Mouse (Mus musculus): ENCODE data around the gene Pigk.

Gene Pigk

DNA sequence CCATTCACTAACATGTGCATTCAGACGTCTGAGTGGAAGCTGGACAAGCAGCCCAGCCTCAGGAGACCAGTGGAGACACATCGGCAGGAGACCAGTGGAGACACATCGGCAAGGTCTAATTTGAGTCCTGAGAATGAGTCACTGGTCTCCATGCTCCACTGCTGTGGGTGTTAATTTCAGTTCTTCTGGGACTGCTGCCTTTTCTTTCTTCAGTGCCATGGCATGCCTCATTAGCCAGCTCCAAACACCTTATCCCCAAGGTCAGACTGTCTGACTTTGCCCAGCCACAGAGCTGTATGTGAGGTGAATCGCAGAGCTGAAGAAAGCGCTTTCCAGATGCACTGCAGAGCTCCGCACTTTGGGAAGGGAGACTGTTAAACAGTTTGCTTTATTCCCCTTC is 127.4 kb downstream of the Pigk start:
- no peak for DNase-seq (ENCODE audit: low spot score in 2 of 2)

DNA sequence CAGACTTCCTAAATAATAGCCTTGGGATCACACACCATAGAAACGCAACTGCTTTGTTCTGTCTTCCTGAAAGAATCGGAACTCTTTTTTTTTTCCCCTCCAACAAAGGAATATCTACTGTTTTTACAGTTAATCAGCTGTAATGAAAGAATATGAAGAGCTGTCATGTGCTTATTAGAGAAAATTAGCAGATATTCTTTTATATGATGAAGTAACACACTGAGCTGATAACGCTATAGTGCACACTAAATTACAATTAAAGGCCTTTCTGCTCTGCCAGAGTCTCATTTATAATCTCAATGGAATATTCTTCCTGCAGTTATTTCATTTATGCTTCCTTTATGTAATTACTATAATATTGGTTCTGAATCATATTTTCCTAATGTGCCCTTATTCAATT is 128.7 kb downstream of the Pigk start:
- no peak for DNase-seq (ENCODE audit: low spot score in 2 of 2)

DNA sequence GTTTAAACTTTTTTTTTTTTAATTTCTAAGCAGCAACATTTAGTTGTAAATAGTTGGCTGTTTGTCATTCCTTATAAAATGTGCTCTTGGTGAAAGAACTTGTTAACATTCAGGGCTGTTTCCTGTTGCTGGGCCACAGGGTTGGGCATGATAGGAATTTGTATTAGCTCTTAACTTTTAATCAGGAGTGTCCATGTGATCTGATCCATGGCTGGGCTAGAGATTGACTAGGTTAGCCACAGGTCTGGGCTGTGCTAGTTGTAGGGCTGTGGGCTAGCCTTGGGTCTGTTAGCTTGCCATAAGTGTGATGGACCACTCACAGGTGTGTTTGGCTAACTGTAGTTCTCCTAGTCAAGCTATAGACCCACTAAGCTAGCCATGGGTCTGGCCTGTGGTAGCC is 130.0 kb downstream of the Pigk start:
- no peak for DNase-seq (ENCODE audit: low spot score in 2 of 2)

DNA sequence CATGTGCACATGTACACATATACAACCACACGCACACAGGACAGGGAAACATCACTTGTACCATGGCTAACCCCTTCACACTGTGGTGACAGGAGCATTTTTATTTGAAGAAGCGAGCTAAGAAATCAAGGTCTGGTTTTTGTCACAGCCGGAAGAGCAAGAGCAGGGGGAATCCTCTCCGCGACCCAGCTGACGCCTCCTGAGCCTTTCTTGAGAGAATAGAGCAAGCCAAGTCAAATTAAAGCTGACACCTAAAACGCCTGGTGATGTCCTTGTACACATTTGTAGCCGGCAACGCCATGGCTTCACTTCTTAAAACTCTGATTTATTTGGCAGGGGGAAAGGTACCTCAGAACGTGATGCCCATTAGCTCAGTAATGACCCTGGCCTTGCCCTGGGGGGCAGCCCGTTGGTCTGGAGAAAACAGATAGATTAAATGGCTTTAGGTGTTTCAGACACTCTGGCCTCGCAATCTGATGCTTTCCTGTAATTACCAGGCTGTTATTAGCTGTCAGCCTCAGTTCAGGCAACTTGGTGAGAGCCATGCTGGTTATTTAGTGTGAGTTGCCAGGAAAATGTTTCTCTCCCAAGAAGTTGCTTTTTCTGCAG is 141.2 kb downstream of the Pigk start:
- DNase-seq (ENCODE audit: low spot score in 2 of 2): no peak

DNA sequence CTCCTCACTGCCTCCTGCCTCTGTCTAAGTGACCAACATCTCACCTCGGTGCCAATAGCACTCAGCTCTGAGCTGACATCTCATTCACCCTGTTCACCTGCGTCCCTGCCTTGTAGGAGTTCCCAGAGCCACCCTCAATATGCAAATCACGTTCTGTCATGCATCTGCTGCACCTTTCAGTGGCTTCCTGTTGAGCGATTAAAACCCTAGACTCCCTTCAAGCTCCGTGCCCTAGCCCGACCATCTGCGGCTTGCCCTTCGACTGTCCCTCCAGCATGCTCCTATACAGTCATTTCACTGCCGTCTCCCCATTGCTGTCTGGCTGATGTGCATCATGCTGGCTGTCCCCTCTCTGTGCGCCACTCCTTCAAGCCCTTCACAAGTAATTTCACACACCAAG is 142.2 kb downstream of the Pigk start:
- no peak for DNase-seq (ENCODE audit: low spot score in 2 of 2)

DNA sequence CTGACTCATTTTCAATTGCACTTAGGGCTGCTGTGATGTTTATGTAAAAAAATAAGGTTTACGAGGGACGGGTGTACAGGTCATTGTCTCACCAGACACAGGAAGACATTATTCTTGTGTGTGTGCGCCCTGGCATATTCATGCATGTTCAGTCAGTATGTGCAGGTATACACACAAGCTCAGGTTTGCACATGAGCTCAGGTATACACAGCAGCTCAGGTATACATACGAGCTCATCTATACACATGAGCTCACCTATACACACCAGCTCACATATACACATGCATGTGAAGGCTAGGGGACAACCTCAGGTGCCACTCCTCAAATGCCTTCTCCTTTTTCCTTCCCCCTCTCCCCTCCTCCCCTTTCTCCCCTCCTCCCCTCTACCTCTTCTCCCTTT is 147.6 kb downstream of the Pigk start:
- no peak for DNase-seq (ENCODE audit: low spot score in 2 of 2)

DNA sequence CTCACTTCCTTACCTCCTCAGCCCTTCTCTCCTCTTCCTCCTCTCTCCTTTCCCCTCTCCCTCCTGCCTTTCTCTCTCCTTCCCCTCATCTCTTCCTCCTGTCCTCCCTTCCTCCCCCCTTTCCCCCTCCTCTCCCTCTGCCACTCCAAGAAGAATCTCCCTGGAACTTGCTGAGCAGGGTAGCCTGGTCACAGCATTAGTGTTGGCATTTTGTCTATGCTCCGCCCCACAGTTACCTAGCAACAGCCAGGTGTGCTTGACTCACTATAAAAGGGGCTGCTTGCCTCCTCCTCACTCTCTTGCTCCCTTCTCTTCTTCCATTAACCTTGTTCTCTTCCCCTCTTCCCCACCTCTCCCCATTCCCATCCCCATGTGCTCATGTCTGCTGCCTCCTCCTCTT is 148.1 kb downstream of the Pigk start:
- DNase-seq (ENCODE audit: low spot score in 2 of 2): no peak

DNA sequence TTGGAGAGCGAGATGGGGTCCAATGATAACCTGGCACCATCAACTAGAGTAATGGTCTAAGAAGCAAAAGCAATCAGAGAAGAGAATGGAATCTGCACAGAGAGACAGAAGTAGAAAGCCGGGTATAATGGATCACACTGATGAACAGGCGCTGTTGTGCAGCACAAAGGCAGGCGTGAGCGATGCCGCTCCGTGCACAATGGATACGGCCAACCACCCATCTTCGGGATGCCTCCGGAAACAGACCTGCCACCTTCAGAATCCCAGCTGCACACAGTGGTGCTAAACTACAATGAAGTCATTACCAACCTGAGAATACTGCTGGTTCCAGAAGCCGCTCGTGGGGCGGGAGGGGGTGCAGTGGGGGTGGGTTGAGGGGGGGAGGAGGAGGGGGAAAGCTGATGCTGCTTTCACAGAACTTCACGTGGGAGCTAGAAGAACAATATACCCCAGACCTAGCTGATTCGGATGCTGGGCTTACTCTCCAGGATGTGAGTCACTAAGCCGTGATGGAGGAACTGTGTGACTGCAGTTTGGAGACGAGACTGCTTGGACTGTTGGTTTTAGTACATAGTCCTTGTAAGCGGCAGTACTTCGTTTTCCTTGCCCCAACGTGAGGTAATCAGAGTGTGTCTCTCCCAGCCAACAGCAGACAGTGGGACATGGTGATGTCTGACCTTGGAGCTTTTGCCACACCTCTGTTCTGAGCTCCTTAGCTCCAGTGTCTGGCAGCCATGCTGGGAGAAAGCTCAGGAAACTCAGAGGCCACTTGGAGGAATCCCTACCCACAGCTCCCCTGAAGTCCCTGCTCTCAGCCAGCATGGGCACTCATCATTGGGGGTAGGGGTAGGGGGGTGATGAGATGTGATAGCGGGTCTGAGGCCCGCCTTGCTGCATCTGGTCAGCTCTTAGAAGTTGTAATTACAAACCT is 152.4 kb downstream of the Pigk start:
- no peak for DNase-seq (ENCODE audit: low spot score in 2 of 2)

DNA sequence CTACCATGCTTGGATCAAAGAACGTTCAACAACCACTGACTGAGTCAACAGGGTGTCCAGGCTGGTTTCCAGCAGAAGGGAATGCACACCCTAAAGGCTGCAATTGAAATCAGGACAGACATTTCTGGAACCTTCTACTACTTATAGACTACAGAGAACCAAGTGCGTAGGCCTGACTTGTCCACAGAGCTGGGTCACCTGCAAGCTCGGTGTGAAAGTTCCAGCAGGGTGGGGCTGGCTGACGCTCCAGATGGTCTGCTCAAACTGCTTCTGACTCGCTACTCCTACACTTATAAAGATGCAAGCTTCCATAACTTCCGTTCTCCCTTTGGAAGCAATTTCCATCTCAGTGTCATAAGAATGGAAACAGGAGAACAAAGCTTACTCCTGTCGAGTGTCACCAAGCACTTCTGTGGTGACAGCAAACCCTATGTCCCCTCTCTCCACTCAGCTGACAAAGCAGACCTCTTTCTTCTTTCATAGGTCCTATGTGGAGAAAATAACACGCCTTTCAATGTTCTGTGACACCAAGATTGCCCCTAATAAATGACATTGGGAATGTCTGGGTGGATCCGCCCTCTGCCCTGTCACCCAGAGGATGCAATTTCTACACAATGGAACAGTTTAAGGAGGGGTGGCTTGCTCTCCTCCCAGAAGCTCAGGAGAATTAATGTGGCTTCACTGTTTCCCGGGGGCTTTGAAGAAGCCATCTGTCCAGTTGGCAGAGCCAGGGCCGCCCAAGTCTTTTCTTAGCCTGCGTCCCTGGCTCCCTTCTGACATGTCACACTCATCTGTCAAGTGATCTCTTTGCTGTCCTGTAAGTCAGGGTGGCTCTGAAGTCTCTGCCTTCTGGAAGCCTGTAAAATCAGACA is 154.0 kb downstream of the Pigk start:
- no peak for DNase-seq (ENCODE audit: low spot score in 2 of 2)

DNA sequence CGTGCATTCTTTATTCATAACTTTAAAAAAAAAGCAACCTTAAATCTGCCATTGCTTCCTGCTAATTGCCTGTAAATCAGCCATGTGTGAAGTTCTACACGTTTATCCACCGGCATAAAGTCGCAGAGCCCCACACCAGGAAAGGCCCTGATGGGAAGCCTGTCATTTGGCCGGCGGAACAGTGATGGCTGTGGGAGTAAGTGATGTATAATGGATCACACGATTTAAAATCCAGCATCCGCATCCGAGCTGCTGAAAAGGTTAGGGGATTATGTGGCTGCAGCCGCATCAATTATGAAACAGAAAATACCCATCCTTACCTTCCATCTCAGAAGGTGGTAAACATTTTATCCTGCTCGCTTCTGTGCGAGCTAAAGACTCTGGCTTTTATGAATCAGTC is 158.2 kb downstream of the Pigk start:
- DNase-seq (ENCODE audit: low spot score in 2 of 2): no peak

DNA sequence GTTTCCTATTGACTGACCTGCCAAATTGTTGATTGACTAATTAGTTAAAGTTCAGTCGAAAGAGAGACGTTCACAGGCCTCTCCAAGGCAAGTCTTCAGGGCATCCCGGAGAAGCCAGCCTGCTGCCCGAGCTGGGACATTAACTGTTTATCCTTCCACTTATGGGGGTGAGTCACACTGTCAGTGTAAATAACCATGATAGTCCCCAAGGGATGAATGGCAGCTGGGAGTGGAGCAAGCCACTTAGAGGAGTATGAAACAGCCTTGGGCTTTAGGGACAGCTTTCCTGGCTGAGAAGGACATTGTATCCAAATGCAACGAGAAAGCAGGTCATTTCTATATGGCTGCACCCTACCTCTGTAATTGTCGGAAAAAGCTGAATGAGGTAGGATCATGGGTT is 158.7 kb downstream of the Pigk start:
- no peak for DNase-seq (ENCODE audit: low spot score in 2 of 2)

DNA sequence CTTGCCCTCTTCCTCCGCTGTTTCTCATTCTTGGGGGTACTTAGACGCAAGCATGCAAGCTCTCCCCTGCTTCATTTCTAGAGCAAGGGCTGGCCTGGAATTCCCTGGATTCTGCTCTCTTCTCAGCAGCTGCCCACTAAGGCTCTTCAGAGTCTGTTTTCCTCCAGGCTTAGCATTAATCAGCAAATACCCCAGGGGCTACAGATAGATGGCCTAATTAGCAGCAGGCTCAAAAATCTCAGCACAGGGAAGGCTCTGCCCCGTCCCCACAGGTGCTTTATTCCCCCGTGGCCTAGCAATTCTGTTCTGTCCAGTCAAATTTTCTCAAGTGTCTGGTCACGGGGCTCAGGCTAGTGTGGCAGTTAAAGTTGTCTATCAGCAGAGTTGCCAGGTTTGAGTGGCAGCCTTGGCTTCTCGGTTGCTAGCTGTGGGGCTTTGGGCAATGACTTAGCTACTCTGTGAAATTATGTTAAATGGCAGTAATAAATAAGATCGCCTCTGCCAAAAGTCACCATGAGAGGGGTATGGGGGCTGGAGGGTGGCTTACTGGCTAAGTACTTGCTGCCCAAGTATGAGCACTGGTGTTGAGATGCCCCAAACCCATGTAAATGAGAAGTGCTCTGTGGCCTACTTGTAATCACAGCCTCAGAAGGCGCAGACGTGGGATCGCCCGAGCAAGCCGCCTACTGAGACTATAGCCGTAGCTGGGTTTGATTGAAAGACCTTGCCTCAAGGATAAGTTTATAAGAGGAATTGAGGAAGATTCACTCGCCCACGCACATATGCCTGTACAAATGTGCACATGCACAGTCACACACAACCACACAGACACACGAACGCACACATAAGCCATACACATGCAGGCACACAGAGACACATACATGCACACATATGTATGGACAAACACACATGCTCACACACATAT is 160.8 kb downstream of the Pigk start:
- no peak for DNase-seq (ENCODE audit: low spot score in 2 of 2)

DNA sequence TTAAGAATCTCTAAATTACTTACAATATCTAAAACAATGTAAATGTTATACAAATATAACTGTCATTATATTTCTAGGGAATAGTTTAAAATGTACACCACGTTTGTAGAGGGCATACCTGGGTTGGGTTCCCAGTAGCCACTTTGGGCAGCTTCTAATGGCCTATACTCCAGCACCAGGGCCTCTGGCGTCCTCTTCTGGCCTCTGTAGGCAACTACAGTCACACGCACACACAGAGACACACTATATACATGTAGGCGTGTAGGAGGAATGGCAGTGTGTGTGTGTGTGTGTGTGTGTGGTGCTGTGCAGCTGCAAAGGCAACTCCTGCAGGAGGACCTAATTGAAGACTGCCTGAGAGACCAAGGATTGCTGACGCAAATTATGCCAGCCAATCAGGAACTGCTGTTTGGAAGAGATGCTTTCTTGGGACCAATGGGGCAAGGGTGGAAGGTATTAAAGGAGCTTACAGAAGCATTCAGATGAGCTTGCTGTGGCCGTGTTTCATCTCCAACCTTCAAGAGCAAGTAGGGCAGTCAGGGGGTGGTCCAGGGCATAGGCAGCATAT is 161.9 kb downstream of the Pigk start:
- no peak for DNase-seq (ENCODE audit: low spot score in 2 of 2)

DNA sequence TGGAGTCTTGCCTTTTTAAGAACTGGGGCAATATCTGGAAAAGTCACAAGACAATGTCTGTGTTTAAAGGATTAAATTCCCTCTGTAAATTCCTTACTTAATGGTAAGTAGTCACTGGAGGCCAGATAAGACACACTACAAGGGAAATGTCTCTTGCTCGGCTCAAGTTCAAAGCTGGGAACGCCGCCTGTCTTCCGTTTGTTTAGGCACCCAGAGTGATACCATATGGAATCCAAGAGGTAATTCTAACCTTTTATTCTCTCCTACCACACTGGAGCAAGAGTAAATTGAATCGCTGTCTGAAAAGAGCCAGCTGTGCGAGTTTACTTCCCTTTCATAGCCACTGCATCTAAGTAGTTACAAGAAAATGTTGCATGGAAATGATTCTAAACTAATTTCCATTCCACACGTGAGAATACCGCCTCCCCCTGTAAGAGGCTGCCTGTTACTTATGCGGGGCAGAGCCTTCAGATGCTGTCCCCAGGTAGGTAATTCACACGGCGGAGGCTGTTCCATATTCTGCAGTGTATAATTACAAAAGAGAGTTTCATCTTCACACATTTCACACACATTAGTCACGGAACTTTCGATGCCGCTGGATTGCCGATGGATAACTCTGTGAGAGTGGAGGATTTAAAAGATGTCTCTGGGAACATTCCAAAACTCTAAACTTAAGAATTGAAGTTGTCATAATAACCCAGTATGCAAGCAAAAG is 166.4 kb downstream of the Pigk start:
- DNase-seq (ENCODE audit: low spot score in 2 of 2): no peak

DNA sequence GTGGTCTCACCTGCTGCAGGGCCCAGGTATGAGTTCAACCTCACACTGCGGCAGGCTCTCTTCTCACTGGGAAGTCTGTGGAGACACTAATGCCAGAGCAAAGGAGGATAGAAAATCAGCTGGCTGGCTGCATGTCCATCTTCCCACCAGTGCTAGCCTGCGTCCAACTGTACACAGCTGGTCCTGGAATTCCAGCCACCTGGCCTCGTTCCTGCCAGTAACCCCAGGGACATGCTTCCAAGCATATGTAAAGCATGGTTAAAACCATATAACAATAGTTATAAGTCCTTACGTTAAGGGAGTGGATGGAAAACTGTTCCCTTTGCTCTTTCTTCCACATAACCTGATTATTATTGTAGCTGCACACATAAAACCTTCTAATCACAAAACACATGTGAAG is 167.8 kb downstream of the Pigk start:
- no peak for DNase-seq (ENCODE audit: low spot score in 2 of 2)

DNA sequence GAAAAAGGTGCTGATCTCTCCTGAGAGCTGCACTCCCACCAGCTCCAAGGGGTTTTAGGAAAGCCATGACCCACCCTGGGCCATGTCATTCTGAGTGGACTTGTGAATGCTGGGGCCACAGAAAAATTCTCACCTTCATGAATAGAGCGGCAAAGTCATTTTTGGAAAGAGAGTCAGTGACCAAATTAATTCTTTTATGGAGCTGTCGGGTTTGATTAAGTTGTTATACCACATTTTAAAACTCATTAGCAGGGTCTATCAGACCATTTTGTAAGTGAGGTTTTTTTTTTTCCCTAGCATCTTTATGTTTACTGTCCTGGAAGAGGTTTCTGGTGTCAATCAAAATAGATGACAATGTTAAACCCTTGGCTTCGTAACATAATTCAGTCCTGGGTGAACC is 169.7 kb downstream of the Pigk start:
- no peak for DNase-seq (ENCODE audit: low spot score in 2 of 2)

DNA sequence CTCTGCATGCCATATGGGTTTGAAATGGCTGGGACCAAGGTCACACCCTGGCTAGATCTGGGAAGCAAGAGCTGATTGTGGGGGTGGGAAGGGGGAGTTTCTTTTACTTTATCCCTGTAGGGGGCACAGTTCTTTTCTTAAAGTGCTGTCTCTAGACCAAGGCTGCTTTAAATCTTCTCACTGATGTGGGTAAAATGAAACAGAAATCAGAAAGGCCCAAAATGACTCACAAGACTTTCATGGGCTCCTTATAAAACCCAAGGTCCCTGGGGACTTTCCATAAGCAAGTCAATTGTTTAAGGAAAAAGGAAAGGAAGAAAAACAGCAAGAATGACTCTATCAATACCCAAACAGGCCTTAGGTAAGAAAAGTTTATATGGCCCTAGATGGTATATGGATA is 172.8 kb downstream of the Pigk start:
- DNase-seq (ENCODE audit: low spot score in 2 of 2): no peak

DNA sequence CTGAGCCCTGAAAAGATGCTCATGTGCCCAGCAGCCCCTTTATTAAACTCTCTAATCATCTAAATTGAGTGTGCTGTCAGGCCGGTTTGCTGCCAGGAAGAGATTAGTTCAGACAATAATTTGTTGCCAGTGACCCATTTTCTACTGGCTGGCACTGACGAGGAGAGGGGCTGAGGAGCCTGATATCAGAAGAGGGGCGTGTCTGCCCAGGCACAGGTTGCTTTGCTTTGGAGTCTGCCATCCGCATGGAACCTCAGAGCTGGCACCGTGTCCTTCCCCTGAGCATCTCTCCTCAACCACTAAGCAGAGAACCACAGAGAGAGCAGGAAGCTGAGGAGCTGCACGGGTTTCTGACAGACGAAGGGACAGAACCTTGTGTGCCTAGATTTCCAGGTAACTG is 174.2 kb downstream of the Pigk start:
- no peak for DNase-seq (ENCODE audit: low spot score in 2 of 2)

DNA sequence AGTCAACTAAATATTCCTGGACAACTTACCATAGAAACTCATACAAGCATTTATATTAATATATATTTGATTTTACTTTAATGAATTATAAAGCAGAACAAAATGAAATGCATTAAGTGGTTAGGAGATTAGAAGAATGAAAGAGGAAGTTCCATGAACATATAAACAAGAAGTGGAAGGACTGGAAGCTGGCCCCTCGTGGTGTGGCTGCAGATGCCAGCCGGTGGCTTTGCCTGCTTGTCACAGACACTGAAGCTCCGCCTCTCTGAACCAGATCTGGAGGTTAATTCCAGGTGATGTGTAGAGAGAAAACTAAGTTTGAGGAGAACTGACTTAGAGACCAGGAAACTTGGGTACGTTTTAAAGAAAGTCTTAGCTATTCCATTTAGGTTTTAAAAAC is 181.0 kb downstream of the Pigk start:
- no peak for DNase-seq (ENCODE audit: low spot score in 2 of 2)

DNA sequence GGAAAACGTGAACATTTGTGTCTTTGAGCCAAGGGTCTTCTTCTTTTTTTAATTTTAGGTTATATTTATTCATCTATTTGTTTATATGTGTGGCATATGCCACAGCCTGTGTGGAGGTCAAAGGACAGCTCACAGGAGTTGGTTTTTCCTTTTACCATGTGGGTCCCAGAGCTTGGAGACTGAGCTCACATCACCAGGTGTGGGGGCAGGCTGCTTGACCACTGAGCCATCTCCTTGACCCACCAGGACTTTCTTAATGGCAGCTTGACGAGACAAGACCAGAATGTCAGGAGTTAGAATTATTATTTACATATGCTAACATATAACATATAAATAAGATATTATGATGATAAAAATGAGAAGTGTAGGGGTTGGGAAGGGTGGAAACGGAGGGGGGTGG is 182.2 kb downstream of the Pigk start:
- no peak for DNase-seq (ENCODE audit: low spot score in 2 of 2)

All from thymus, postnatal 10 days (tissue).